Comparison of ENCODE assay signal across 1 mouse cellular context in the genomic region with DNA sequence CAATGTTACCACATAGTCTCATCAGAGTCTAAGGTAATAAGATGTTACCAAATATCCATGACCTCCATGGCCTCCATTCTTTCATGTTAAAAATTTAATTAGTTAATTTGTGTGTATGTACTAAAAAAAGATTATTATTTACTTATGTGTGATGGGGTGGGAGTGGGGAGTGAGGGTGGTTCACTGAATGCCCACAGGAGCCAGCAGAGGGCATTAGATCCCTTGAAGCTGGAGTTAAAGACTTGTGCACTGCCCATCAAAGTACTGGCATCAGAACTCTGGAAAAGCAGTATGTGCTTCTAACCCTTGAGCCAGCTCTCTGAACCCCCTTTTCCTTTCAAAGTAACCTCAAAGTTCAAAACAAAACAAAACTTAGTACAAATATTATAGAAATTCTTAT.
TF ChIP-seq lines count a peak whose summit lies in the region.

No protein-coding gene starts in this region.

TF ChIP-seq in MEL, 35 proteins besides CTCF, POLR2A, EP300 and RAD21 (continued from another document):
- TF ChIP-seq MAFK (IDR thresholded peaks at IDR 0.05; ENCODE audit: borderline replicate concordance, low read depth, low read length) (no peak), CHD2 (IDR thresholded peaks at IDR 0.05; ENCODE audit: low read length) (no peak), UBTF (IDR thresholded peaks at IDR 0.05; ENCODE audit: borderline replicate concordance, insufficient read depth, low read depth, low read length) (no peak), JUND (IDR thresholded peaks at IDR 0.05; ENCODE audit: low read depth, low read length) (no peak), TCF12 (IDR thresholded peaks at IDR 0.05; ENCODE audit: low read depth, low read length) (no peak)
